Mouse (Mus musculus): ENCODE results near the gene Ipo7.

GRCm38 (mm10) chr7:110078168-110078567, 60.1 kb downstream of the Ipo7 start:
- no peak for TF ChIP-seq CTCF (IDR thresholded peaks at IDR 0.05; ENCODE audit: insufficient read depth, low read depth, low read length)
- no peak for TF ChIP-seq POLR2A (IDR thresholded peaks at IDR 0.05; ENCODE audit: insufficient read depth, low read depth, low read length)
